Mouse (Mus musculus) testis, postnatal 14 days (tissue): ENCODE data around the gene Gpx3.
A peak's percentile ranks its signal among the peaks of the same experiment; 100 is the strongest.
"Not testable (repeated sequence)": the region's sequence is repeated elsewhere in the genome, so short reads cannot be mapped to it uniquely, and the experiment has no call there.

ENCODE experiments used
- DNase-seq: peaks from one replicate; pipeline ENCODE4 v3.0.0; 2021; ENCODE audit warnings: low spot score

Gene Gpx3

DNA sequence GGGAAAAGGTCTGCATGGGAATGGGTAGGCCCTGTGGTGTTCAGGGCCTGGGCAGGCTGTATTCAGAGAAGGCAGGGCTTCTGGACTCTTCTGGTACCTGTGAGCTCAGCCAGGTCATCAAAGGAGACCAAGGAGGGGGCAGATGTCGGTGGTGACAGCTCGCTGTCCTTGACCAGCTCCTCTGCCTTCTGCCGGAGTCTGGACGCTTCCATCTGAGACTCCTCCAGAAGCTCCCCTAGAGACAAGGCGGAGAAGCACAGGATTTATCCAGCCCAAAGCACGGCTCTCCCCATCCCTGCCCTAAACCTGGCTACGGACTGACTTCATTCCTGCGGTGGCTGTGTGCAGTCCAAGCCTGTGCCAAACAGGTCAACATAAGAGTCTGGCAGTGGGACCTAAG lies 37.2 kb downstream of the Gpx3 start:
- no peak for DNase-seq

DNA sequence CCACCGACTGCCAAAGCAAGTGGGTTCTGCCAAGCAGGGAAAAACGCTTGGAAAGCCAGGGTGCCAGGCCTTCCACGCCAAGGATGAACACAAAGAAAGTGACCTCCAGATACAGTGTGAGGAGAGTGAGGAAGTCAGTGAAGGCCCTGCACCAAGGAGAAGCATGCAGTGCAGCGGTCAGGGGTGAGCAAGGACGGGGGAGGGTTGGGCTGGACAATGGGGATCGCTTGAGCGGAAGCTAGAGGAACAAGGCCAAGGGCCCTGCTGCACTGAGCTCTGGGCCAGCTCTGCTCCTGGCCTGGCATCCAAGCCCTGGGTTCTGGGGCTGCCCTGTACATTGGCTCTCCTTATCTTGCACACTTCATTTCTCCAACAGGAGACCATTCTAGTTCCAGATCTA lies 37.8 kb downstream of the Gpx3 start:
- DNase-seq, result peak; percentile 43

DNA sequence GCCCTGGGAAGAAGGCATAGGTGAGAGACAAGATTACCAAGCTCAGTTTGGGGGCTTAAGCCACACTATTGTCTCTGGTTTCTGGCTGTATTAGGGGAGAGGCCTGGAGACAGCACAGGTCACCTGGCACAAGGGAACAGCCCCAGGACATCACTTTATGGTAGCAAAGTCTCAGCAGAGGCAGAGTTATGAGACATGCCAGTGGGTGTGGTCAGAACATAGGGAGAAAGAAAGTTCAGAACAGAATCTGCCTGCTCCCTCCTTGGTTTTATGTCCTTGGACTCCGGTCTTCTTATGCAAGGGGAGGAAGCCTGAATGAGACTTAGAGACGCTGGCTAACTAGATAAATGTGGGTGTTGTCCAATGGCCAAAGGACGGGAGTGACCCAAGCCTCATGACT lies 42.4 kb downstream of the Gpx3 start:
- DNase-seq, result peak; percentile 28

DNA sequence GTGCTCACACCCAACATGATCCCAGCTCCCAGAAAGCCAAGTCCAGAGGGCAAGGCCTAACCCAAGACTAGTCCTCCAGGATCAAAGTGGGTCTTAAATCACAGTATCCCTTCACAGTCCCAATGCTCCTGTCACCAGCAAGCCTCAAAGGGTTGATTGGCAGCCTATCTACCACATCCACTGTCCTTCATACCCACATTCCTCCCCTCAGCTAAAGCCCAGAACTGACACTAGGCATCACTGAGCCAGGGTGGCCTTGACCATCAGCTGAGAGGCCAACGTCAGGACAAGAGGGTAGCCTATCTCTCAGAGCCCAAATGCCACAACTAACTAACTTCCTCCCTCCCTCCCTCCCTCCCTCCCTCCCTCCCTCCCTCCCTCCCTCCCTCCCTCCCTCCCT lies 47.5 kb downstream of the Gpx3 start:
- DNase-seq, result no peak

- DNase-seq, result no peak
These were observed 48.4 kb downstream of the Gpx3 start for GRCm38 (mm10) chr11:54950684-54951083.

GRCm38 (mm10) chr11:54952651-54953050 lies 50.4 kb downstream of the Gpx3 start:
- no peak for DNase-seq

DNA sequence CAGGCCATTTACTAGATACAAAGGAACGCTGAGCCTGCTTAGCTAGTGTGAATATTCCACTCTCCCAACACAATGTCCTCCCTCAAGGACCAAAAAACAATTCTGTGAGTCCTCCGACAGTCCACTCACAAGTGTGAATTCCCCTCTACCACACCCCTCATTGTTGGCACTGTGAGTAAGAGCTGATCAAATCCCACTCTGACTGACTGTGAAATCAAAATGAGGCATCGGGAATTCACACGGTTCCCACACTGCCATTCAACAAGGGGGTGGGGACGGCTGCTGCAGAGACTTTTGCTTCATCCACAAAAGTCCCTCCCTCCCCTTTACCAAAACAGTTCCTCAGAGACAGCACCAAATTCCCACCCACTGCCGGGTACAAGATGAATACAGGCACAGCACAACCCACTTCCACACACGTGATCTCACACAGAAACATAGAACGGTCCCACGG lies 51.8 kb downstream of the Gpx3 start:
- DNase-seq, result no peak

DNA sequence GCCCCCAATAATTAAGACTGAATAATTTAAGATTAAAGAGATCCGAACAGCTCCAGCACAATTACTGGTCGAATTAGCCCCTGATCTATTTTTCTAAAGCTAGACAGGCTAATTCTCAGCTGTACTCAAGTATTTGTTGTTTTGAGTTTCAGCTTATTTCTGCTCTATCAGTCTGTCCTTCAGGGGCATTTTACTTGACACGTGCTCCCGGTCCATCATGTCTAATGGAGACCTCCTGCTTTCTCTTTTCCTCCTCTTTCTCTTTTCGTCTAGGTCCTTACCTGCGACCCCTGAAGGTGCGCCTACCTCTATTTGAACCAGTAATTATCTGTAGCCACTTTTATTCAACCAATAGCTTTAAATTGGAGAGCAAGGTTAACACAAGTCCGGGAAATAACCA lies 52.5 kb downstream of the Gpx3 start:
- no peak for DNase-seq

DNA sequence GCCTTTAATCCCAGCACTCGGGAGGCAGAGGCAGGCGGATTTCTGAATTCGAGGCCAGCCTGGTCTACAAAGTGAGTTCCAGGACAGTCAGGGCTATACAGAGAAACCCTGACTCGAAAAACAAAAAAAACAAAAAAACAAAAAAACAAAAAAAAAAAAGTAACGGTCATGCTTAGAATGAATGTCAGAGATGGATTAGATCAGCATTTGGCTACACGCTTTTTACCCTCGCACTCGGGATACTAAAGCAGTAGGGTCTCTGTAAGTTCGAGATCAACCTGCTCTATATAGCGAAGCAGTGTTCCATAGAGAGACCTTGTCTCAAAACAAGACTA lies 53.1 kb downstream of the Gpx3 start:
- not testable (repeated sequence) for DNase-seq

DNA sequence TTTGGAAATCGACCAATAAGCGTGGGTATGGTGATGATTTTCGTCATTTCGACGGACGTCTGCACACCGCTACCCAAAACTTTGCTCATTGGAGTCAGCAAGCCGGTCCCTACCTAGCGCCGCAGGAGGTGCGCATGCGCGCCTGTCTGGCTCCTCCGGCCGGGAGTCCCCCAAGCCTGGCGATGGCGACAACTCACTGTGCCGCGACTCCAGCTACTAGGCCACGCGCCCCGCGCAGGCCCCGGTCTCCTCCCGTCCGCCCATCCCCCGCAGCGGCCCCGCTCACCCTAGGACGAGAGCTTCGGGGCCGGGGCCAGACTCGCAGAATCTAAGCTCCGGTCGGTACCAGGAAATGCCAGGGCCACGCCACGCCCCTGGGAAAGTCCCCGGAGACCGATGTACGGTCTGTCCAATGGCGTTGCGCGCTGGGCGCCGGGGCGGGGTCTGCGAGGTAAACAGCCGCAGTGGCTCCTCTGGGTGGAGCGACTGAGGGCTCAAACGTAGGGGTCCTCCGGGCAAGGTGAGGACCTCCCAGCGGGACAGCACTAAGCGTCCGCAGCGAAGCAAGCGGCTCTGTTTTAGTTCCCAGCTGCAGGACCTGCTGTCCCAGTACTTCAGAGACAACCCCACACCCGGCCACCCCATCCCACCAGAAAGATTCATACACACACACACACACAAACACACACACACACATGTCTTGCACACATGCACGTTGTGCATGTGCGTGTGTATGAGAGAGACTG lies 53.7 kb downstream of the Gpx3 start:
- DNase-seq, result peak; percentile 97

- DNase-seq, result no peak
These were observed 54.7 kb downstream of the Gpx3 start for GRCm38 (mm10) chr11:54956912-54957311.

DNA sequence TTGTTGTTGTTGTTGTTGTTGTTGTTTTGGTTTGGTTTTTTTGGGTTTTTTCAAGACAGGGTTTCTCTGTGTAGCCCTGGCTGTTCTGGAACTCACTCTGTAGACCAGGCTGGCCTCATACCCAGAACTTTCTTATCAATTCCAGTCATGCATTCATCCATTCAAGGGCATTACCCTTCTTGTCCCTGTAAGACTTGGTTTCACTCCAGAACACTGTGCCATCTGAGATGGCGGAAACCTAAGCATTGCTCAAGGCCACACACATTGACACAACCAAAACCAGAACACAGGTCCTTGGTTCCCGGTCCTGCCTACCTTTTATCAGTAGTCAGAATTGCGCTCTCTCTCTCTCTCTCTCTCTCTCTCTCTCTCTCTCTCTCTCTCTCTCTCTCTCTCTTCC lies 55.5 kb downstream of the Gpx3 start:
- DNase-seq, result not testable (repeated sequence)

- no peak for DNase-seq
These were observed 56.4 kb downstream of the Gpx3 start for GRCm38 (mm10) chr11:54958571-54959073.
